Mouse (Mus musculus) kidney, adult 2 months (tissue): Measurements from ENCODE around the gene H2-T3.

ENCODE experiments used
- CTCF ChIP-seq: fragments of 200-500 bp; conservative IDR thresholded peaks from 2 replicates; pipeline ENCODE4 v1.5.1; 2011; ENCODE audit warnings: low read depth, mild to moderate bottlenecking, control low read depth, low read length, moderate library complexity, mixed read lengths; ENCODE audit not compliant: insufficient read depth, insufficient read length
- POLR2A ChIP-seq: fragments of 200-500 bp; IDR thresholded peaks from one replicate; pipeline ENCODE4 v1.6.1; 2011; ENCODE audit warnings: low read depth, low read length, control low read depth

GRCm38 (mm10) chr17:36167306-36168038, 22.6 kb downstream of the H2-T3 start:
- TF ChIP-seq CTCF (no peak), POLR2A (no peak)
